Mouse (Mus musculus) bone marrow, adult 2 months (tissue): ENCODE results near the gene Lrp1. TPM values are rescaled to one million over a fixed set of nuclear protein-coding genes. Genes with fewer than 3 reads are reported as not detected.

Source experiments
- H3K27ac ChIP-seq: fragments of 200-500 bp; 2 replicates; pipeline ENCODE4 v1.5.1; 2012; ENCODE audit warnings: low read depth, mild to moderate bottlenecking, control low read depth, inconsistent platforms, low read length; ENCODE audit not compliant: control insufficient read depth, poor library complexity, insufficient read depth
- H3K4me1 ChIP-seq: fragments of 200-500 bp; 2 replicates; pipeline ENCODE4 v1.6.1; 2011; ENCODE audit warnings: low read length; ENCODE audit not compliant: control insufficient read depth, insufficient read depth
- H3K4me3 ChIP-seq: fragments of 200-500 bp; replicated peaks from 2 replicates; pipeline ENCODE3; 2011; ENCODE audit warnings: mild to moderate bottlenecking, low read depth, low read length, control low read depth; ENCODE audit not compliant: control insufficient read depth
- CTCF ChIP-seq: fragments of 200-500 bp; IDR thresholded peaks from 2 replicates; pipeline ENCODE4 v1.5.1; 2011; ENCODE audit warnings: low read length, control low read depth; ENCODE audit not compliant: control insufficient read depth, insufficient read depth
- POLR2A ChIP-seq: fragments of 200-500 bp; IDR thresholded peaks from 2 replicates; pipeline ENCODE4 v1.6.1; 2011; ENCODE audit warnings: low read depth, mild to moderate bottlenecking, control low read depth, low read length, borderline replicate concordance; ENCODE audit not compliant: control insufficient read depth
- WGBS: fragments of 180-500 bp; shearing (Covaris S2); methylation state at CpG from one replicate; pipeline ENCODE4 v1.1.7; 2018; 5-methylcytosine and 5-hydroxymethylcytosine counted together
- polyA plus RNA-seq: library from polyadenylated mRNA; stranded (reverse); fragments of >200 nt; gene quantifications from 2 replicates; pipeline ENCODE4 v1.2.4, GENCODE M21; 2011; ENCODE audit warnings: low replicate concordance; ENCODE audit not compliant: missing spikeins, insufficient read depth, insufficient read length

Lrp1 gene
- polyA plus RNA-seq, 1 experiment, result 48.3 TPM

DNA sequence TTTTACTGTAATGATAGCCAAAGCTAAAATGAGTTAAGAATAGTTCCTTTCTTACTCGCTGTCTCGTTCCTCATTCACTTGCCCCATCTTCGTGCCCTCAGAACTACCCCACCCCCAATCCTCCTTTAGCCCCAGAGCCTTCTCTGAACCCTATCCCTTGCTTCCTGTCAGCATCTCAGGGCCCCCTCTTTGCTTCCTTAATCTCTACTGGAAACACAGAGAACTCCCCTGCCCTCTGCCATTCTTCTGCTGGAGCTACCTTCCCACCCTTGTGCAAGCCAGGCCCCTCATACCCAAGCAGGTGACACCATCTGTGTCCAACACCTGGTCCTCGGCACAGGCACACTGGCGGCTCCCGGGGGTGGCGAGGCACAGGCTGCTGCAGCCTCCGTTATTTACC, 33.2 kb downstream of the Lrp1 start:
- H3K27ac ChIP-seq, result 0 out of 2 replicates have a peak overlapping the region, but pooled peaks have one; percentile 25
- no peak overlapping the region for H3K4me3 ChIP-seq
- no peak for TF ChIP-seq POLR2A
- TF ChIP-seq CTCF, result no peak
- WGBS, result 19% methylated on average over 8 of the region's 8 CpGs
- peaks cover 9% of the 10 kb centered on the region for H3K4me1 ChIP-seq

DNA sequence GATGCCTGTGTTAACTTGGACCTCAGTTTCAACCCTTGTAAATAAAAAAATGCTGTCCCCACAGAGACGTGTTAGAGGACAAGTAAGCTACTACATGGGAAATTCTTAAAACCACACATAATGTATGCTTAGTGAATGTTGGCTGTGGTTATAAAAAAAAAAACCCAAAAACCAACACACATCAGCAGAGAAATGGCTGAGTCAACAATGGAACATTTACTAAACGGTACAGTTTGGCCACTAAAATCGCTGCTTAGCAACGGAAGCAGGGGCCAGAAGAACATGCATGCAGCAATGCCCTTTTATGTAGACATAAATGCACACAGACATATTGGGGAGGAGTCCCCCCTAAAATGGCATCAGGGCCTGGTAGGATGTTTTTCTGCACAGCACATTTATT, 34.7 kb downstream of the Lrp1 start:
- 7% methylated on average over 4 of the region's 4 CpGs for WGBS
- no peak for TF ChIP-seq POLR2A
- TF ChIP-seq CTCF, result no peak
- H3K27ac ChIP-seq, result no peak overlapping the region
- H3K4me3 ChIP-seq, result no peak overlapping the region
- peaks cover 8% of the 10 kb centered on the region for H3K4me1 ChIP-seq

DNA sequence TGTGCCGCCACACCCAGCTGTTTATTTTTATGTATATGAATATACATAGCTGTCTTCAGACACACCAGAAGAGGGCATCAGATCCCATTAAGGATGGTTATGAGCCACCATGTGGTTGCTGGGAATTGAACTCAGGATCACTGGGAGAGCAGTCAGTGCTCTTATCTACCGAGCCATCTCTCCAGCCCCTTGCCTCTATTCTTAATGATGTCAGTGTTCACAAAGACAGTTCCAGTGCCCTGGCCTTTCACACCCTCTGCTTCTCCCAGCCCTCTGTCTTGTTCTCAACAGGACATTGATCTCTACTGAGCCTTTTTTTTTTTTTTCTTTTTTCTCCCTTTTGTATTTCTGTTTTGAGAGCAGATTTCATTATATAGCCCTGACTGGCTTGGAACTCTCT, 35.4 kb downstream of the Lrp1 start:
- TF ChIP-seq POLR2A, result no peak
- TF ChIP-seq CTCF, result no peak
- 80% methylated on average over 2 of the region's 2 CpGs for WGBS
- Histone ChIP-seq H3K27ac (no peak overlapping the region), H3K4me1 (peaks cover 8% of the 10 kb centered on the region), H3K4me3 (no peak overlapping the region)

DNA sequence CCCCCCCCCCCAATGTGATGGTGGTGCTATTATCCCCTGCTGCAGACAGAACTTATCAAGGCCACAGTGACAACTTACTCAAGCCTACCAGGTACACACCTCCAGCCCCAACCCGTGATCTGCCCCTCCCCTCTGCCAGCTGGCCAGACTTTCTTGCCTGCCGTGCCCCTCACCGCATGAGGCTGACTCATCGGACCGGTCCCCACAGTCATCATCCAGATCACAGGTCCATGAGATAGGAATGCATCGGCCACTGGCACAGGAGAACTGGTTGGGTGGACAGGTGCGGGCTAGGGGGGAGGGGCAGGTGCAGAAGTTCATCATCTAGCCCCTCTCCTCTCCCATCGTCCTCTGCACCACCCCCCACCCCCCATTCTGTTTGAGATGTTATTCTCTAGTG, 37.3 kb downstream of the Lrp1 start:
- 81% methylated on average over 8 of the region's 8 CpGs for WGBS
- Histone ChIP-seq H3K4me3 (no peak overlapping the region), H3K27ac (no peak overlapping the region), H3K4me1 (peaks cover 3% of the 10 kb centered on the region; the same call in 1 of the 2 replicates)
- no peak for TF ChIP-seq POLR2A
- TF ChIP-seq CTCF, result no peak

DNA sequence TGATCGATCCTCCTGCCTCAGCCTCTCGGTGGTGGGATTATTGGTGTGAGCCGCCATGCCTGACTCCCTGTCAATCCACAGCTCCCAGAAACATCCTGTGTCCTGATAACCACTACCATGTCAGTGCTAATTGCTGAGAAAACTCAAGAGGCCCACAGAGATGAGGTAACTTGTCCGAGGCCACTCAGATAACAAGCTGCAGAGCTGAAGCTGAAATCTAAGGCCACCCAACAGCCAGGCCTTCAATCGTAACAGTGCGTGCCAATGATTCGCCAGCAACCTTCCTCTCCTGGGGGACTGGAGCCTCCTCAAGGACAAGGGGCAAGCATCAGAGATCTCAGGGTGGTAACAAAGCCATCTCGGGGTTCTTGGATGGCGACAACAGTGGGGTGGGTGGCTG, 39.7 kb downstream of the Lrp1 start:
- no peak overlapping the region for H3K27ac ChIP-seq
- 91% methylated on average over 9 of the region's 9 CpGs for WGBS
- H3K4me1 ChIP-seq, result peaks cover 3% of the 10 kb centered on the region; the same call in 1 of the 2 replicates
- TF ChIP-seq POLR2A, result no peak
- no peak for TF ChIP-seq CTCF
- H3K4me3 ChIP-seq, result no peak overlapping the region

DNA sequence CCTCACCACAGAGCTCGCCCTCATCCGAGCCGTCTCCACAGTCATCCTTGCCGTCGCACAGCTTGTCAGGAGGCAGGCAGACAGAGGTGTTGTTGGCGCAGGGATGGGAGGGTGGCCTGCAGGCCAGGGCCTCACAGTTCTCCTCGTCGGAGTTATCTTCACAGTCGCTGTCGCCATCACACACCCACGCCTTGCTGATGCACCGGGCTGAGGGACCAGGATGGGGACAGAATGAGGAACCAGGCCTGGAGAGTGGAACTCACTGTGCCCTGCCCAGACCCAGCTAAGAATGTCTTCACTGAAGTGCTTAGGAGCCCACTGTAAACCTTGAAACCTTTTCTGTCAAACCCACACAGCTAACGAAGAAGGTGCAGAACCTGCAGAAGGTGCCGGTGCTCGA, 43.0 kb downstream of the Lrp1 start:
- Histone ChIP-seq H3K27ac (peak overlapping the region; percentile 7; the same call in 1 of the 2 replicates), H3K4me1 (peaks cover 3% of the 10 kb centered on the region; the same call in 1 of the 2 replicates), H3K4me3 (no peak overlapping the region)
- 71% methylated on average over 15 of the region's 15 CpGs for WGBS
- TF ChIP-seq POLR2A, result no peak
- TF ChIP-seq CTCF, result no peak

DNA sequence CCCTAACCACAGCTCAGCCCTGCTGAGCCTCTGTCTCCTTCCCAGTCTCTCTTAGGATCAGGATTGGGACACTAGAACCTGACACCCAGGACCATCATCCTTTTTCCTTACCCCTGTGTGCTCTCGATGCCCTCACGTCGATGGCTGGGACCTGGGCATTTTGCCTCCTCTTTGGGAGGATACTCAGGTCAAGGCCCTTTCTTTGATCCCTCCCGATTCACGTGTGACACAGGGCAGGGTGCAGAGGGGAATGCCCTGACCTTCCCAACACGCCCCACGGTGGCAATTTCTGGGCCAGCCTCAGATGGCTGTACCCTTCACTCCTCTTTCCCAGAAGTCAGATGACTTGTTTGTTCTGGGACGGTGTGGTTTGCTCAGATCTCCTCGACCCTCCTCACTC, 43.8 kb downstream of the Lrp1 start:
- TF ChIP-seq CTCF (no peak), POLR2A (no peak)
- no peak overlapping the region for H3K4me3 ChIP-seq
- 80% methylated on average over 9 of the region's 9 CpGs for WGBS
- no peaks in the 10 kb centered on the region; the same call in 1 of the 2 replicates for H3K4me1 ChIP-seq
- H3K27ac ChIP-seq, result no peak overlapping the region

DNA sequence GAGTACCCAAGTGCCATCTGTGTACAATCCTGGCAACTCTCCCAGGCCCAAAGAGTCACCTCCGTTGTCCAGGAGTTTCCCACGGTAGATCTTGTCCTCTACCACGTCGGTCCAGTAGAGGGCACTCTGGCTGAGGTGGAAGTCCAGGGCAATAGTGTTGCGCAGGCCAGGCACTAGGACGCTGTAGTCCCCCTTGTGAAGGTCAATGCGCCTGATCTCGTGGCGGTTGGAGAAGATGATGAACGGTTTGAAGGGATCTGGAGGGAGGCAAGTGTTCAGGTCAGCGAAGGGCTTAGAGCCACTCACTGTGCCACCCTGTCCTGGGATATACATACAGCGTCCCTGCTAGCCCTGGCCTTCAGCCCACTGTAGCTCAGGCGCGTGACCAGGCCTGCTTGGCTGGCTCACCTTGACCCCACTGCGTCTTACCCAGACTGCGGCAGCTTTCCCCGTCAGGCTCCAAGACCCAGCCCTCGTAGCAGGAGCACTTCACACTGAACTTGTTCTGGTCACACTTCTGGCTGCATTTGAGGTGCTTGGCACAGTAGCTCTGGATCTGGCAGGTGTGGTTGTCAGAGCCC, 44.5 kb downstream of the Lrp1 start:
- Histone ChIP-seq H3K4me1 (no peaks in the 10 kb centered on the region; the same call in 1 of the 2 replicates), H3K27ac (no peak overlapping the region), H3K4me3 (no peak overlapping the region)
- 50% methylated on average over 18 of the region's 18 CpGs for WGBS
- TF ChIP-seq POLR2A, result no peak
- TF ChIP-seq CTCF, result peak; percentile 94

DNA sequence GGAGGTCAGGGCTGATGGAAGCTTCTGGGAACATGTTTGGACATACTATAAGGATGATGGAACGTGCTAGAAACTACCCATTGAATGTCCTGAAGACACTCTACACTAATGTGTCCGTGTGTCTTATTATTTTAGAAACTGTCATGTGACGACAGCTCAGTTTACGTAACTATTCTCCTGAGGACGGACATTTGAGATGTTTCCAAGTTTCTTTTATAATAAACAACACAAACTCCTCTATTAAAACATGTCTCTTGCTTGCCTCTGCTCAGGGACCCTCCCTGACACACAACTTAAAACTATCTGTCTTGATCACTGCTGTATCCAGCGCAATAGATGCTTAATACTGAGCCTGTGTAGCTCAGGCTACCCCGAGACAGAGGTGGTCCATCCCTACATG, 45.2 kb downstream of the Lrp1 start:
- H3K4me1 ChIP-seq, result no peaks in the 10 kb centered on the region; the same call in 1 of the 2 replicates
- H3K4me3 ChIP-seq, result no peak overlapping the region
- 72% methylated on average over 7 of the region's 7 CpGs for WGBS
- H3K27ac ChIP-seq, result no peak overlapping the region
- TF ChIP-seq CTCF, result no peak
- no peak for TF ChIP-seq POLR2A
